Mouse (Mus musculus) myocyte (in vitro differentiated cells): ENCODE measurements at regions not wholly inside any gene's neighbourhood (a gene's known extent, or its start where the extent isn't known, plus 50 kb on each side); places are given as distances from the start of the nearest gene placed in this dataset.

ENCODE experiments used
- CEBPB ChIP-seq: IDR thresholded peaks from 2 replicates; pipeline ENCODE4 v1.6.1; 2011; ENCODE audit warnings: mild to moderate bottlenecking, moderate library complexity; ENCODE audit not compliant: poor library complexity, insufficient read depth, severe bottlenecking
- E2F4 ChIP-seq: IDR thresholded peaks from one replicate; pipeline ENCODE4 v1.6.1; 2011; ENCODE audit warnings: mild to moderate bottlenecking, control low read depth, moderate library complexity; ENCODE audit not compliant: insufficient read depth
- MAX ChIP-seq: IDR thresholded peaks from one replicate; pipeline ENCODE4 v1.6.1; 2011; ENCODE audit warnings: low read depth, mild to moderate bottlenecking, control low read depth
- MYOD1 ChIP-seq, 3 experiments: IDR thresholded peaks; one replicate each; pipeline ENCODE4 v1.6.1; 2011; ENCODE audit warnings: control low read depth in 2 of 3, low read depth in 2 of 3, mild to moderate bottlenecking in 2 of 3, moderate library complexity in 1 of 3; ENCODE audit not compliant: insufficient read length in 2 of 3, control insufficient read depth in 1 of 3
- MYOG ChIP-seq, 3 experiments: IDR thresholded peaks; one replicate each; pipeline ENCODE4 v1.6.1; 2011; ENCODE audit warnings: control low read depth in 2 of 3, low read depth in 2 of 3, mild to moderate bottlenecking in 2 of 3; ENCODE audit not compliant: insufficient read length in 2 of 3, control insufficient read depth in 1 of 3, insufficient read depth in 1 of 3
- POLR2A ChIP-seq: IDR thresholded peaks from one replicate; pipeline ENCODE4 v1.6.1; 2011; ENCODE audit warnings: low read depth, mild to moderate bottlenecking, control low read depth, moderate library complexity; ENCODE audit not compliant: insufficient read length
- POLR2AphosphoS2 ChIP-seq: IDR thresholded peaks from one replicate; pipeline ENCODE4 v1.6.1; 2011; ENCODE audit warnings: low read depth, control low read depth; ENCODE audit not compliant: insufficient read length
- REST ChIP-seq: IDR thresholded peaks from one replicate; pipeline ENCODE4 v1.6.1; 2011; ENCODE audit warnings: mild to moderate bottlenecking, control low read depth, moderate library complexity; ENCODE audit not compliant: insufficient read depth, insufficient read length
- SRF ChIP-seq: IDR thresholded peaks from one replicate; pipeline ENCODE4 v1.6.1; 2011; ENCODE audit warnings: low read depth; ENCODE audit not compliant: control insufficient read depth, insufficient read length
- TCF12 ChIP-seq: IDR thresholded peaks from one replicate; pipeline ENCODE4 v1.6.1; 2011; ENCODE audit warnings: mild to moderate bottlenecking, control low read depth; ENCODE audit not compliant: poor library complexity, insufficient read depth, severe bottlenecking
- USF1 ChIP-seq: IDR thresholded peaks from one replicate; pipeline ENCODE4 v1.6.1; 2011; ENCODE audit warnings: low read depth, mild to moderate bottlenecking, control low read depth, moderate library complexity

- TF ChIP-seq POLR2AphosphoS2 (no peak), MYOD1 (IDR thresholded peaks at IDR 0.05; ENCODE audit: control insufficient read depth in 1 of 3, insufficient read length in 2 of 3, low read depth in 2 of 3) (no peak), MYOG (IDR thresholded peaks at IDR 0.05; ENCODE audit: control insufficient read depth in 1 of 3, insufficient read depth in 1 of 3, insufficient read length in 2 of 3, low read depth in 2 of 3) (no peak), POLR2A (no peak), CEBPB (no peak), MAX (no peak), USF1 (no peak), REST (no peak), E2F4 (no peak), TCF12 (no peak), SRF (no peak)
These were observed 178.6 kb downstream of the Gxylt1 start for GRCm38 (mm10) chr15:93096335-93096734.
